Mouse (Mus musculus): Measurements from ENCODE around the gene Ric8a. TPM values are rescaled to one million over a fixed set of nuclear protein-coding genes. Genes with fewer than 3 reads are reported as not detected.
A peak's percentile ranks its signal among the peaks of the same experiment; 100 is the strongest.

The Ric8a gene
- polyA plus RNA-seq, 1 experiment from 2014 or later, result 42.8 TPM

DNA sequence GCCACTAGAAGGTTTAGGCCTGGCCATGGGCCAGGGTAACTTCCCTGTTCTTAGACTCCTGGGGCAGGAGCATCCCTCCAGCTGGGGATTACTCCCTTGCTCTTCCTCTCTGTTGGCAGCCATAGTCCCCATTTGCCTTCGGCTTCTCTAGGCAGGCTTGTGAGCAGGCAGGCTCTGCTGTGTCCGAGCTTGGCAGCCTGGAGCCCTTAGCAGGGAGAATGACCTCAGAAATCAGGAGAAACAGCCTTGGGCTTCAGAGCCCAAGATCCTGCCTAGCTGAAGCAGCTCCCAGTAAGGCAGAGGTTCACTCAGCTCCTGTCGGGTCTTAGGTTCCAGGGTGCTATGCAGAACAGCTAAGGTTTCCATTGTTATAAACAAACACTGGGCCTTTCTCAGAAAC is 42.4 kb downstream of the Ric8a start:
- H3K36me3 ChIP-seq (ENCODE audit: control insufficient read depth, insufficient read depth, low read length), result peaks cover 52% of the 10 kb centered on the region
- peak overlapping the region; percentile 68 for H3K4me2 ChIP-seq (ENCODE audit: low read length)
- H3K9me3 ChIP-seq (ENCODE audit: control insufficient read depth, low read length), result no peaks in the 10 kb centered on the region
- H3K4me1 ChIP-seq (ENCODE audit: control insufficient read depth in 2 of 2, insufficient read depth in 2 of 2, low read length in 2 of 2), result peaks cover 6 to 8% of the 10 kb centered on the region in 2 experiments
- peak overlapping the region in 1 of 2 experiments; percentile 41; a peak in 2 of 4 replicates for H3K4me3 ChIP-seq (ENCODE audit: control insufficient read depth in 1 of 2, insufficient read depth in 1 of 2, low read depth in 1 of 2, low read length in 2 of 2)
- 76% methylated on average over 3 of the region's 3 CpGs for WGBS
- no peak for ATAC-seq (ENCODE audit: insufficient number of reproducible peaks, insufficient read depth, low FRiP score, low read depth)
- H3K9ac ChIP-seq (ENCODE audit: low read length), result peak overlapping the region; percentile 75
- H3K27me3 ChIP-seq (ENCODE audit: control insufficient read depth, insufficient read depth, low read length), result no peaks in the 10 kb centered on the region
- H3K27ac ChIP-seq (replicated peaks in 1 of 2; ENCODE audit: control insufficient read depth in 1 of 2, insufficient read depth in 1 of 2, low read depth in 2 of 2, low read length in 2 of 2), result peak overlapping the region in 1 of 2 experiments; percentile 89; a peak in 1 of 4 replicates

DNA sequence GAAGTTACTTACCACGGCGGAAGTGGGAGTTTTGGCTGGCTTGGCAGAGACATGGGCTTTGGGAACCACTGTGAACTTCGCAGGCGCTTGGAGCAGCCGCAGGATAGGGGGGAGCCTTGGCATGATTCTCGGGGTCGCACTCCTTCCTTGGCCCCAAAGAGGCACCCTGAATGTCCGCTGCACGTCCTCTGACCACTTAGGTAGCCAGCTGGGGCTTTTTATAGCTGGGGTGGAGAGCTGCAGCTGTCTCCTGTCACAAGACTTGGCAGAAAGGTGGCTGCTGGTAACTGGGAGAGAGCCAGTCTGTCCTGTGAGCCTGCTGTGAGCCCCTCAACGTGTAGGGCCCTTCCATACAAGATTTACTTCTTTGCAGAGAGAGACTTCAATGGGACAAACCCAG is 43.5 kb downstream of the Ric8a start, which contains the start of gene Cox8b:
Gene Cox8b (minus strand): TSS at position 227 of the 400 bp plus-strand sequence.
- peak; percentile 68 for ATAC-seq (ENCODE audit: insufficient number of reproducible peaks, insufficient read depth, low FRiP score, low read depth)
- Histone ChIP-seq H3K4me2 (ENCODE audit: low read length) (peak within 1 kb of the TSS; percentile 68), H3K36me3 (ENCODE audit: control insufficient read depth, insufficient read depth, low read length) (peaks cover 42% of the 10 kb centered on the region), H3K4me3 (ENCODE audit: control insufficient read depth in 1 of 2, insufficient read depth in 1 of 2, low read depth in 1 of 2, low read length in 2 of 2) (peak within 1 kb of the TSS; percentile 29 to 41), H3K9ac (ENCODE audit: low read length) (peak within 1 kb of the TSS; percentile 75), H3K27me3 (ENCODE audit: control insufficient read depth, insufficient read depth, low read length) (no peaks in the 10 kb centered on the region), H3K27ac (replicated peaks in 1 of 2; ENCODE audit: control insufficient read depth in 1 of 2, insufficient read depth in 1 of 2, low read depth in 2 of 2, low read length in 2 of 2) (peak within 1 kb of the TSS; percentile 67 to 89), H3K4me1 (ENCODE audit: control insufficient read depth in 2 of 2, insufficient read depth in 2 of 2, low read length in 2 of 2) (peaks cover 6 to 8% of the 10 kb centered on the region in 2 experiments), H3K9me3 (ENCODE audit: control insufficient read depth, low read length) (no peaks in the 10 kb centered on the region)
- WGBS, result 35% methylated on average over 10 of the region's 10 CpGs

DNA sequence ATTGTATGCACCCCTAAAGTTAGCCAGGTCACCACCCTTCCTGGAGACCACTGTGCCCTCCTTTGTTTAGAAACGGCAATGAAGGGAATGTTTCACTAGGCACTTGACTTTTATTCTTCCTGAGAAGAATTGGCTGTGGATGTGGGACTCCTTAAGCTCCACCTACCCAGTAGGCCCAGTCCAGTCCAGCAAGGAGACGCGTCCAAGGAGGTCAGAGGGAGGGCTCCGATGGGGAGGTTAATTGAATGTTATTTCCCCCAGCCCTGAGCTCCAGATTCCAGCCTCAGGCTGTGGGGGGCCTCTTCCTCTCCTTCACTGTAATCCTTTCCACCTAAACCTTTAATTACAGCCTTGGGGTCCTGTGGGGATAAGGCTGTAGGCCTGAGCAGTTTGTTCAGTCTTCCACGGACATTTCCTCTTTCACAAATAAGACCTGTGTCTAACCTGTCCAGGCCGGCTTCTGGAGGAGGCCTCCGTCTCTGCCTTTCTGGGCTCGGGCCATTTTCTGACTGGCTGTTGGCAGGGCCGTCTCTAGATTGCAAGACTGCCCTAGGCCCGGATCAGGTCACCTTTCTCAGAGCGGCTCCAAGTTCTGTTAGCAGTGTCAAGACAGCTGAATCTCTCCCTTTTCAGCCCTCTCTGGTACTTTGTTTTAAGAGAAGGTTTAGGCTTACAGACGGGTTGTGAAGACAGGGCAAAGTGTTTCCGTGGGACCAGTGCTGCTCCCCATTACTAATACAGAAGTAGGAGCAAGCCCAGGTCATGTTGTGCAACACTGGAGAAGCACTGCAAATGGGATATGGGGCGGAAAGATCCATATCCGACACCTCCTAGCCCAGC is 45.5 kb downstream of the Ric8a start:
- Histone ChIP-seq H3K4me2 (ENCODE audit: low read length) (no peak overlapping the region), H3K27ac (replicated peaks in 1 of 2; ENCODE audit: control insufficient read depth in 1 of 2, insufficient read depth in 1 of 2, low read depth in 2 of 2, low read length in 2 of 2) (no peak overlapping the region), H3K36me3 (ENCODE audit: control insufficient read depth, insufficient read depth, low read length) (peaks cover 23% of the 10 kb centered on the region), H3K27me3 (ENCODE audit: control insufficient read depth, insufficient read depth, low read length) (no peaks in the 10 kb centered on the region), H3K4me1 (ENCODE audit: control insufficient read depth in 2 of 2, insufficient read depth in 2 of 2, low read length in 2 of 2) (peaks cover 6 to 8% of the 10 kb centered on the region in 2 experiments), H3K4me3 (ENCODE audit: control insufficient read depth in 1 of 2, insufficient read depth in 1 of 2, low read depth in 1 of 2, low read length in 2 of 2) (no peak overlapping the region), H3K9ac (ENCODE audit: low read length) (no peak overlapping the region), H3K9me3 (ENCODE audit: control insufficient read depth, low read length) (no peaks in the 10 kb centered on the region)
- no peak for ATAC-seq (ENCODE audit: insufficient number of reproducible peaks, insufficient read depth, low FRiP score, low read depth)
- WGBS, result 82% methylated on average over 15 of the region's 15 CpGs

DNA sequence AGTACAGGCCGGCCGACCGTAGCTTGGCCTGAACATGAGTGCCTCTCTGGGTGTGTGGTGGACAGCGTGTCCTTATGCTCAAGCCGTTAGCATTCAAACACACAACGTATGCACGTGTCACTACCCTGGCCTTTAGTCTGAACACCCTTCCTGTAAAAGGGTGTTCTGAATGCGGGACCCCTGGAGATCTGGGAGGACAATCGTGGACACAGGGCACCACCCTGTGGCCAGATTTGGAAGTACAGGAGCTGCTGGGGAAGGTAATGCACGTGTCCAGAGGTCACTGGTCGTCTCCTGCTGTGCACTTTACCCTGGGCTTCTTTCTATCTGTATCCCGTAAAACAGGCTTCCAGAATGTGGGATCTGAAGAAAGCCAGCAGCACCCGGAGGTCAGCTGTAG is 46.5 kb downstream of the Ric8a start:
- peaks cover 6 to 8% of the 10 kb centered on the region in 2 experiments for H3K4me1 ChIP-seq (ENCODE audit: control insufficient read depth in 2 of 2, insufficient read depth in 2 of 2, low read length in 2 of 2)
- H3K27ac ChIP-seq (replicated peaks in 1 of 2; ENCODE audit: control insufficient read depth in 1 of 2, insufficient read depth in 1 of 2, low read depth in 2 of 2, low read length in 2 of 2), result no peak overlapping the region
- peaks cover 13% of the 10 kb centered on the region for H3K36me3 ChIP-seq (ENCODE audit: control insufficient read depth, insufficient read depth, low read length)
- no peak overlapping the region for H3K4me2 ChIP-seq (ENCODE audit: low read length)
- H3K27me3 ChIP-seq (ENCODE audit: control insufficient read depth, insufficient read depth, low read length), result no peaks in the 10 kb centered on the region
- H3K4me3 ChIP-seq (ENCODE audit: control insufficient read depth in 1 of 2, insufficient read depth in 1 of 2, low read depth in 1 of 2, low read length in 2 of 2), result no peak overlapping the region
- ATAC-seq (ENCODE audit: insufficient number of reproducible peaks, insufficient read depth, low FRiP score, low read depth), result no peak
- H3K9ac ChIP-seq (ENCODE audit: low read length), result no peak overlapping the region
- no peaks in the 10 kb centered on the region for H3K9me3 ChIP-seq (ENCODE audit: control insufficient read depth, low read length)
- WGBS, result 24% methylated on average over 13 of the region's 13 CpGs

DNA sequence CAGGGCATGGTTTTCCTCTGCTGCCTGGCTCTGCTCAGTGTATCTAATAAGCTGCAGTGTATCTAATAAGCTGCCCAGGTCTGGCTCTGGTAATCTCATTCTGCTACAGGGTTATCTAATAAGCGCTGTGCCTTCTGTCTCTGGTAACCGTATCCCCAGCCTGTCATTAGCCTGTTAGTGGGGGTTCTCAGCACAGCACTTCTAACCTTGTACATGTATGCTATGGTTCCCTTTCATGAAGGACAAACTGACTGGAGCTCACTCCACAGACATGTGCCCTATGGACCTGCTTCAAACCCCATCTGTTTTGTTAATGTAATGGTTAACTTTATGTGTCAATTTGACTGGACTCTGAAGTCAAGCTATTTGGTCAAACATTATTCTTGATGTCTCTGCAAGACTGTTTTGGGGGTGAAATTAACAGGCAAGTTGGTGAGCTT is 48.9 kb downstream of the Ric8a start:
- no peaks in the 10 kb centered on the region for H3K9me3 ChIP-seq (ENCODE audit: control insufficient read depth, low read length)
- H3K4me3 ChIP-seq (ENCODE audit: control insufficient read depth in 1 of 2, insufficient read depth in 1 of 2, low read depth in 1 of 2, low read length in 2 of 2), result no peak overlapping the region
- H3K9ac ChIP-seq (ENCODE audit: low read length), result no peak overlapping the region
- no peaks in the 10 kb centered on the region for H3K36me3 ChIP-seq (ENCODE audit: control insufficient read depth, insufficient read depth, low read length)
- peaks cover 4 to 6% of the 10 kb centered on the region in 2 experiments for H3K4me1 ChIP-seq (ENCODE audit: control insufficient read depth in 2 of 2, insufficient read depth in 2 of 2, low read length in 2 of 2)
- no peak overlapping the region for H3K27ac ChIP-seq (replicated peaks in 1 of 2; ENCODE audit: control insufficient read depth in 1 of 2, insufficient read depth in 1 of 2, low read depth in 2 of 2, low read length in 2 of 2)
- H3K27me3 ChIP-seq (ENCODE audit: control insufficient read depth, insufficient read depth, low read length), result no peaks in the 10 kb centered on the region
- 24% methylated on average over 2 of the region's 2 CpGs for WGBS
- H3K4me2 ChIP-seq (ENCODE audit: low read length), result no peak overlapping the region
- no peak for ATAC-seq (ENCODE audit: insufficient number of reproducible peaks, insufficient read depth, low FRiP score, low read depth)

DNA sequence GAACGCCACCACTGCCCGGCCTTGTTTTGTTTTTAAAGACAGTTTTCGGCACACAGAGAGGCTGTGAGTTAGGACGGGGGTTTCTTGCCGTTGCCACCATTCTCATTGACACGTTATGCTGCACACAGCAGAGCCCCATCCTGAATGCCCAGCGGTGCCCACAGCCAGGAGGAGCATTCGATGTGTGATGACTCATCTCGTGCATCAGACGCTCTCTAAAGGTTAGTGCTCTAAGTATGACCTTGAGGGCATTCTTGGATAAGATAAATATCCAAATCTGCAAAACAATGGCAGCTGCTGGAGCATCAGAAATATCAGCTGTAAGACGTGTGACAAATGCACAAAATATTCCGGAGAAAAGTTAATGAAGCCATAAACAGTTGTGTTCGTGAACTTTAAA is 50.4 kb downstream of the Ric8a start:
- Histone ChIP-seq H3K4me2 (ENCODE audit: low read length) (no peak overlapping the region), H3K9ac (ENCODE audit: low read length) (no peak overlapping the region), H3K9me3 (ENCODE audit: control insufficient read depth, low read length) (no peaks in the 10 kb centered on the region), H3K4me3 (ENCODE audit: control insufficient read depth in 1 of 2, insufficient read depth in 1 of 2, low read depth in 1 of 2, low read length in 2 of 2) (no peak overlapping the region), H3K4me1 (ENCODE audit: control insufficient read depth in 2 of 2, insufficient read depth in 2 of 2, low read length in 2 of 2) (no peaks in the 10 kb centered on the region; a peak in 1 of 4 replicates), H3K36me3 (ENCODE audit: control insufficient read depth, insufficient read depth, low read length) (no peaks in the 10 kb centered on the region), H3K27me3 (ENCODE audit: control insufficient read depth, insufficient read depth, low read length) (no peaks in the 10 kb centered on the region), H3K27ac (replicated peaks in 1 of 2; ENCODE audit: control insufficient read depth in 1 of 2, insufficient read depth in 1 of 2, low read depth in 2 of 2, low read length in 2 of 2) (no peak overlapping the region)
- WGBS, result 72% methylated on average over 13 of the region's 13 CpGs
- no peak for ATAC-seq (ENCODE audit: insufficient number of reproducible peaks, insufficient read depth, low FRiP score, low read depth)

DNA sequence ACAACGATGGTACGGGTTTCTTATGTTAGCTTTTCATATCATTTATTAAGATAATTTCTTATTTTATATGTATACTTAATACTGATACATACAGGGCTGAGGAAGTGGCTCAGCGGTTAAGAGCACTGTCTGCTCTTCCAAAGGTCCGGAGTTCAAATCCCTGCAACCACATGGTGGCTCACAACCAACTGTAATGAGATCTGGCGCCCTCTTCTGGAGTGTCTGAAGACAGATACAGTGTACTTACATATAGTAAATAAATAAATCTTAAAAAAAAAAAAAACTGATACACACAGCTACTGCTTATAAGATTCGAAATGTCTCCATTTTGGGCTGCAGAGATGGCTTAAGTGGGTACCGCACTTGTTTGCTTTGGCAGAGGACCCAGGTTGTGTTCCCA is 50.9 kb downstream of the Ric8a start:
- Histone ChIP-seq H3K4me3 (ENCODE audit: control insufficient read depth in 1 of 2, insufficient read depth in 1 of 2, low read depth in 1 of 2, low read length in 2 of 2) (no peak overlapping the region), H3K27me3 (ENCODE audit: control insufficient read depth, insufficient read depth, low read length) (no peaks in the 10 kb centered on the region), H3K9ac (ENCODE audit: low read length) (no peak overlapping the region), H3K4me1 (ENCODE audit: control insufficient read depth in 2 of 2, insufficient read depth in 2 of 2, low read length in 2 of 2) (no peaks in the 10 kb centered on the region; a peak in 1 of 4 replicates), H3K9me3 (ENCODE audit: control insufficient read depth, low read length) (no peaks in the 10 kb centered on the region), H3K27ac (replicated peaks in 1 of 2; ENCODE audit: control insufficient read depth in 1 of 2, insufficient read depth in 1 of 2, low read depth in 2 of 2, low read length in 2 of 2) (no peak overlapping the region), H3K36me3 (ENCODE audit: control insufficient read depth, insufficient read depth, low read length) (no peaks in the 10 kb centered on the region), H3K4me2 (ENCODE audit: low read length) (no peak overlapping the region)
- WGBS, result 82% methylated on average over 7 of the region's 7 CpGs
- ATAC-seq (ENCODE audit: insufficient number of reproducible peaks, insufficient read depth, low FRiP score, low read depth), result no peak

Data from heart, embryonic 14.5 days (tissue).